Mouse (Mus musculus): ENCODE measurements around the gene Zgpat. TPM values are rescaled to one million over a fixed set of nuclear protein-coding genes. Genes with fewer than 3 reads are reported as not detected.
A peak's percentile ranks its signal among the peaks of the same experiment; 100 is the strongest.

Zgpat gene
- polyA plus RNA-seq (2014; fragmentation: Nextera tagmentation; extraction: Ambion mirVana): 30.1 and 36.6 TPM in 2 replicates

DNA sequence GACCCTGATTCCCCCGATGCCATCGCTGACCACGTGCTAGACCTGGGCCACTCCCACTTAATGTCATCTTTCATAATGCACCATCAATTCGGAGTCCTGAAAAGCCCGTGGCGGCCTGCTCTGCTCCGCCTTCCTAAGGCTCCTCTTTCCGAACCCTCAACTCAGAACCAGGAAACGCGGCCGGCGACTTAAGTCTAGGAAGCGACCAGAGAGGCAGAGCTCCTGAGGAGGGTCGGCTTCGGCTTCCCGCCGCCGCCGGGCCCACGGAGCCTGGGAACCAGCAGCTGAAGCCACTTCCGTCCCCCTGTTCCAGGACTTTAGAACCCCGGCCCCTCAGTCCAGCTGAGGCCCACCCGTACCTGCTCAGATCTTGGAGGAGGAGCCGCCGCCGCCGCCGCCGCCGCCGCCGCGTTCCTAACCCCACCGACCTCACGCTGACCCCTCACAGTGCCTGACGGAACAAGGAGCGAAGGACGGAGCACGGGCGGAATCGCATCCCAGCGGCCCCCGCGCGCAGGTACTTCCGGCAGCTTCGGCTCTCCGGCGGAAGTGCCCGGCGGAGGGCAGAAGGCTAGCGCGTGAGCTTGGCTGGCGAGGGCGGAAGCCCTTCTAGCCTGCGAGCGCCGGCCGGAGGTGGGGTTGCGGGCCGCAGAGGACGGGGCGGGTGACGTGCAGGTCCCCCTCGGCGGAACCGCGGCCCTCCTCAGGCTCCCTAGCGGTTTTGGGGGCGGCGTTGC, at the start of gene Zgpat, which contains the start of gene Arfrp1:
Gene Zgpat (plus strand): TSS at position 69 of the 737 bp plus-strand sequence.
Gene Arfrp1 (minus strand): TSS at position 545 of the 737 bp plus-strand sequence.
- DNase-seq (ENCODE audit: low spot score) (peak; percentile 91), ATAC-seq (ENCODE audit: low read depth) (peak; percentile 92)
- H3K4me3 ChIP-seq (ENCODE audit: low read depth, low read length): peak within 1 kb of the TSS; percentile 89
- H3K36me3 ChIP-seq (ENCODE audit: control insufficient read depth, insufficient read depth, low read length): peaks cover 57% of the 10 kb centered on the region
- H3K4me1 ChIP-seq (ENCODE audit: control insufficient read depth, insufficient read depth, low read length): peaks cover 22% of the 10 kb centered on the region
- under 1% methylated on average over 29 of the region's 71 CpGs for whole genome bisulfite sequencing
- H3K4me2 ChIP-seq (ENCODE audit: low read depth, low read length): peak within 1 kb of the TSS; percentile 76
- H3K9me3 ChIP-seq (ENCODE audit: control insufficient read depth, low read length): no peaks in the 10 kb centered on the region
- peak within 1 kb of the TSS; percentile 90 for H3K9ac ChIP-seq (ENCODE audit: low read depth, low read length)
- H3K27ac ChIP-seq (replicated peaks; ENCODE audit: low read depth, low read length): peak within 1 kb of the TSS; percentile 84
- no peaks in the 10 kb centered on the region for H3K27me3 ChIP-seq (replicated peaks; ENCODE audit: control insufficient read depth, insufficient read depth, low read length)

- 6% methylated on average over 40 of the region's 40 CpGs for WGBS
- peaks cover 7% of the 10 kb centered on the region for H3K27me3 ChIP-seq (replicated peaks; ENCODE audit: control insufficient read depth, insufficient read depth, low read length)
- H3K4me2 ChIP-seq (ENCODE audit: low read depth, low read length): peak within 1 kb of the TSS; percentile 70
- peak; percentile 92 for DNase-seq (ENCODE audit: low spot score)
- peak within 1 kb of the TSS; percentile 63 for H3K4me3 ChIP-seq (ENCODE audit: low read depth, low read length)
- no peaks in the 10 kb centered on the region for H3K9me3 ChIP-seq (ENCODE audit: control insufficient read depth, low read length)
- ATAC-seq (ENCODE audit: low read depth): peak; percentile 95
- H3K36me3 ChIP-seq (ENCODE audit: control insufficient read depth, insufficient read depth, low read length): peaks cover 20% of the 10 kb centered on the region
- H3K4me1 ChIP-seq (ENCODE audit: control insufficient read depth, insufficient read depth, low read length): peaks cover 4% of the 10 kb centered on the region; the same call in 1 of the 2 replicates
- H3K9ac ChIP-seq (ENCODE audit: low read depth, low read length): peak within 1 kb of the TSS; percentile 65
- H3K27ac ChIP-seq (replicated peaks; ENCODE audit: low read depth, low read length): peak within 1 kb of the TSS; percentile 10; the same call in 1 of the 2 replicates
Measured at GRCm38 (mm10) chr2:181319248-181320102, 45.3 kb upstream of the Zgpat start, which contains the start of gene Rtel1. Rtel1 (plus strand) TSS chr2:181319739.

DNA sequence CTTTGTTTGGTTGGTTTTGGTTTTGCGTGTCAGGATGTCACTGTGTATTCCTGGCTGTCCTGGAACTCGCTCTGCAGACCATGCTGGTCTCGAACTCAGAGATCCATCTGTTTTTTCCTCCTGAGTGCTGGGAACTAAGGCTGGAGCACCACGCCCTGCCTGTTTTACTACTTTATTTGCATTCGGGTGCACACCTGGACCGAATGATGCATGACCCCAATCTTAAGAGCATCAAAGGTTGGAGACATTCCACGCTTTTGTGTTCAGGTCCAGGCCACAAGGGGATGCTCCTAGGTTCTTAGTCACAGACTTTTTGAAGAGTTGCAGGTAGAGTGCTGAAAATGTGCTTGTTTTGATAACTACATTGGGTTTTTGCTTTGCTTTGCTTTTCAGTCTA, 44.6 kb upstream of the Zgpat start:
- H3K4me3 ChIP-seq (ENCODE audit: low read depth, low read length): peak overlapping the region; percentile 63
- peaks cover under 1% of the 10 kb centered on the region; the same call in 1 of the 2 replicates for H3K27me3 ChIP-seq (replicated peaks; ENCODE audit: control insufficient read depth, insufficient read depth, low read length)
- peak overlapping the region; percentile 70 for H3K4me2 ChIP-seq (ENCODE audit: low read depth, low read length)
- WGBS: 11% methylated on average over 7 of the region's 7 CpGs
- H3K36me3 ChIP-seq (ENCODE audit: control insufficient read depth, insufficient read depth, low read length): peaks cover 26% of the 10 kb centered on the region
- peaks cover 4% of the 10 kb centered on the region; the same call in 1 of the 2 replicates for H3K4me1 ChIP-seq (ENCODE audit: control insufficient read depth, insufficient read depth, low read length)
- peak overlapping the region; percentile 65 for H3K9ac ChIP-seq (ENCODE audit: low read depth, low read length)
- 0 out of 2 replicates have a peak overlapping the region, but pooled peaks have one; percentile 8 for H3K27ac ChIP-seq (replicated peaks; ENCODE audit: low read depth, low read length)
- H3K9me3 ChIP-seq (ENCODE audit: control insufficient read depth, low read length): no peaks in the 10 kb centered on the region
- DNase-seq (ENCODE audit: low spot score) (no peak), ATAC-seq (ENCODE audit: low read depth) (no peak)

- Histone ChIP-seq H3K9me3 (ENCODE audit: control insufficient read depth, low read length) (no peaks in the 10 kb centered on the region), H3K4me3 (ENCODE audit: low read depth, low read length) (no peak overlapping the region), H3K27ac (replicated peaks; ENCODE audit: low read depth, low read length) (no peak overlapping the region), H3K9ac (ENCODE audit: low read depth, low read length) (no peak overlapping the region), H3K4me1 (ENCODE audit: control insufficient read depth, insufficient read depth, low read length) (peaks cover 4% of the 10 kb centered on the region; the same call in 1 of the 2 replicates), H3K27me3 (replicated peaks; ENCODE audit: control insufficient read depth, insufficient read depth, low read length) (no peaks in the 10 kb centered on the region), H3K4me2 (ENCODE audit: low read depth, low read length) (no peak overlapping the region), H3K36me3 (ENCODE audit: control insufficient read depth, insufficient read depth, low read length) (peaks cover 47% of the 10 kb centered on the region)
- DNase-seq (ENCODE audit: low spot score): no peak
- WGBS: 80% methylated on average over 5 of the region's 5 CpGs
- no peak for ATAC-seq (ENCODE audit: low read depth)
Measured at GRCm38 (mm10) chr2:181322136-181322535, 42.6 kb upstream of the Zgpat start.

- no peaks in the 10 kb centered on the region for H3K27me3 ChIP-seq (replicated peaks; ENCODE audit: control insufficient read depth, insufficient read depth, low read length)
- DNase-seq (ENCODE audit: low spot score): no peak
- H3K9me3 ChIP-seq (ENCODE audit: control insufficient read depth, low read length): no peaks in the 10 kb centered on the region
- H3K9ac ChIP-seq (ENCODE audit: low read depth, low read length): no peak overlapping the region
- no peak overlapping the region for H3K4me3 ChIP-seq (ENCODE audit: low read depth, low read length)
- ATAC-seq (ENCODE audit: low read depth): no peak
- peaks cover 78% of the 10 kb centered on the region for H3K36me3 ChIP-seq (ENCODE audit: control insufficient read depth, insufficient read depth, low read length)
- 94% methylated on average over 2 of the region's 2 CpGs for WGBS
- H3K4me2 ChIP-seq (ENCODE audit: low read depth, low read length): no peak overlapping the region
- H3K27ac ChIP-seq (replicated peaks; ENCODE audit: low read depth, low read length): no peak overlapping the region
- no peaks in the 10 kb centered on the region for H3K4me1 ChIP-seq (ENCODE audit: control insufficient read depth, insufficient read depth, low read length)
Measured at GRCm38 (mm10) chr2:181326098-181326497, 38.6 kb upstream of the Zgpat start.

- no peaks in the 10 kb centered on the region for H3K27me3 ChIP-seq (replicated peaks; ENCODE audit: control insufficient read depth, insufficient read depth, low read length)
- peaks cover 79% of the 10 kb centered on the region for H3K36me3 ChIP-seq (ENCODE audit: control insufficient read depth, insufficient read depth, low read length)
- ATAC-seq (ENCODE audit: low read depth) (no peak), DNase-seq (ENCODE audit: low spot score) (no peak)
- no peak overlapping the region for H3K4me3 ChIP-seq (ENCODE audit: low read depth, low read length)
- H3K27ac ChIP-seq (replicated peaks; ENCODE audit: low read depth, low read length): no peak overlapping the region
- H3K4me2 ChIP-seq (ENCODE audit: low read depth, low read length): no peak overlapping the region
- no peaks in the 10 kb centered on the region for H3K9me3 ChIP-seq (ENCODE audit: control insufficient read depth, low read length)
- no peaks in the 10 kb centered on the region for H3K4me1 ChIP-seq (ENCODE audit: control insufficient read depth, insufficient read depth, low read length)
- no peak overlapping the region for H3K9ac ChIP-seq (ENCODE audit: low read depth, low read length)
Measured at GRCm38 (mm10) chr2:181332542-181332941, 32.2 kb upstream of the Zgpat start.

DNA sequence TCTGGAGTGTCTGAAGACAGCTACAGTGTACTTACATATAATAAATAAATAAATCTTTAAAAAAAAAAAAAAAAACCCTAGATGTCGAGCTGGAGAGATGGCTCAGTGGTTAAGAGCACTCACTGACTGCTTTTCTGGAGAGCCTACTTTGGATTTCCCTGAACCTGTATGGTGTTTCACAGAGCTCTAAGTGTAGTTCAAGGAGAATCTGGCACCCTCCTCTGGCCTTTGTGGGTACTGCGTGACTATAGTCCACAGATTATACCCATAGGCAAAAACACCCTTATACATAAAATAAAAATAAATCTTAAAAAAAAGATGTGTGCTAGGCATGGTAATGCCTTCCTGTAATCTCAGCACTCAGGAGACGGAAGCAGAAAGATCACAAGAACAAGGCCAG, 30.7 kb upstream of the Zgpat start:
- no peaks in the 10 kb centered on the region for H3K27me3 ChIP-seq (replicated peaks; ENCODE audit: control insufficient read depth, insufficient read depth, low read length)

GRCm38 (mm10) chr2:181340426-181340825, 24.3 kb upstream of the Zgpat start:
- Histone ChIP-seq H3K4me3 (ENCODE audit: low read depth, low read length) (no peak overlapping the region), H3K27ac (replicated peaks; ENCODE audit: low read depth, low read length) (no peak overlapping the region), H3K36me3 (ENCODE audit: control insufficient read depth, insufficient read depth, low read length) (peaks cover 88% of the 10 kb centered on the region), H3K9ac (ENCODE audit: low read depth, low read length) (no peak overlapping the region), H3K9me3 (ENCODE audit: control insufficient read depth, low read length) (no peaks in the 10 kb centered on the region), H3K4me1 (ENCODE audit: control insufficient read depth, insufficient read depth, low read length) (no peaks in the 10 kb centered on the region), H3K27me3 (replicated peaks; ENCODE audit: control insufficient read depth, insufficient read depth, low read length) (no peaks in the 10 kb centered on the region), H3K4me2 (ENCODE audit: low read depth, low read length) (no peak overlapping the region)
- ATAC-seq (ENCODE audit: low read depth): peak; percentile 79; the same call in 1 of the 2 replicates
- DNase-seq (ENCODE audit: low spot score): peak; percentile 43
- 78% methylated on average over 4 of the region's 4 CpGs for WGBS

More for the DNA sequence above, 30.7 kb upstream of the Zgpat start:
- H3K9ac ChIP-seq (ENCODE audit: low read depth, low read length): no peak overlapping the region
- H3K4me2 ChIP-seq (ENCODE audit: low read depth, low read length): no peak overlapping the region
- ATAC-seq (ENCODE audit: low read depth): peak; percentile 62; the same call in 1 of the 2 replicates
- WGBS: 62% methylated on average over 3 of the region's 3 CpGs
- H3K27ac ChIP-seq (replicated peaks; ENCODE audit: low read depth, low read length): no peak overlapping the region
- H3K36me3 ChIP-seq (ENCODE audit: control insufficient read depth, insufficient read depth, low read length): peaks cover 84% of the 10 kb centered on the region
- DNase-seq (ENCODE audit: low spot score): peak; percentile 74
- H3K4me1 ChIP-seq (ENCODE audit: control insufficient read depth, insufficient read depth, low read length): no peaks in the 10 kb centered on the region
- no peaks in the 10 kb centered on the region for H3K9me3 ChIP-seq (ENCODE audit: control insufficient read depth, low read length)
- H3K4me3 ChIP-seq (ENCODE audit: low read depth, low read length): no peak overlapping the region

All from embryonic facial prominence, embryonic 14.5 days (tissue).